Comparison of ENCODE assay signal across 8 mouse cellular contexts in genomic region chr7:70357516-70358019, GRCm38 (mm10). TPM values are rescaled to one million over a fixed set of nuclear protein-coding genes. Genes with fewer than 3 reads are reported as not detected.
DNase-seq lines count a peak whose midpoint lies in the region; ATAC-seq and TF ChIP-seq lines count a peak whose summit lies in the region.

No protein-coding gene starts in this region.

- no peak for ATAC-seq in embryonic facial prominence, embryonic 14.5 days (ENCODE audit: low read depth)
- no peak for ATAC-seq in intestine, embryonic 14.5 days (replicated peaks; ENCODE audit: low FRiP score, low TSS enrichment, low read depth)
- no peak for ATAC-seq in neural tube, embryonic 11.5 days (ENCODE audit: insufficient read depth, low FRiP score, low TSS enrichment)

- no peak for DNase-seq in lung, adult 2 months
- DNase-seq in lung, postnatal 36 days: no peak
- no peak for DNase-seq in embryonic facial prominence, embryonic 14.5 days (ENCODE audit: low spot score)
- DNase-seq in intestine, embryonic 14.5 days (ENCODE audit: low spot score): no peak
- DNase-seq in neural tube, embryonic 11.5 days (ENCODE audit: low spot score): peak; percentile 21
- DNase-seq in left cerebral cortex, postnatal 14 days (ENCODE audit: low spot score in 2 of 2): no peak
- no peak for DNase-seq in spleen, adult 18-20 months
- no peak for DNase-seq in kidney, adult 8-10 months

- peak overlapping the region; percentile 98 for H3K27ac ChIP-seq in embryonic facial prominence, embryonic 14.5 days (replicated peaks; ENCODE audit: low read depth, low read length)
- H3K27ac ChIP-seq in intestine, embryonic 14.5 days (ENCODE audit: low read depth): peak overlapping the region; percentile 99
- H3K27ac ChIP-seq in neural tube, embryonic 11.5 days (ENCODE audit: low read depth, low read length): peak overlapping the region; percentile 99

- intact Hi-C loops in left cerebral cortex, postnatal 14 days (cut with DNase I): loop anchor here (10.0 kb wide), 2 partner anchors 363 to 1027 kb away; no protein-coding TSS in a partner anchor

- no peaks in the 10 kb centered on the region for H3K9me3 ChIP-seq in embryonic facial prominence, embryonic 14.5 days (ENCODE audit: control insufficient read depth, low read length)
- H3K9me3 ChIP-seq in intestine, embryonic 14.5 days (ENCODE audit: control insufficient read depth, low read length): no peaks in the 10 kb centered on the region
- H3K9me3 ChIP-seq in neural tube, embryonic 11.5 days (ENCODE audit: control insufficient read depth, low read length): no peaks in the 10 kb centered on the region

- peaks cover 4% of the 10 kb centered on the region for H3K27me3 ChIP-seq in embryonic facial prominence, embryonic 14.5 days (replicated peaks; ENCODE audit: control insufficient read depth, insufficient read depth, low read length)
- no peaks in the 10 kb centered on the region; the same call in 1 of the 2 replicates for H3K27me3 ChIP-seq in intestine, embryonic 14.5 days (replicated peaks; ENCODE audit: control insufficient read depth, insufficient read depth, low read length)
- no peaks in the 10 kb centered on the region for H3K27me3 ChIP-seq in neural tube, embryonic 11.5 days (ENCODE audit: control insufficient read depth, insufficient read depth, low read length)

- peak overlapping the region; percentile 91 for H3K4me3 ChIP-seq in lung, adult 2 months (replicated peaks; ENCODE audit: extremely low read depth, low read depth, low read length)
- peak overlapping the region; percentile 61 for H3K4me3 ChIP-seq in embryonic facial prominence, embryonic 14.5 days (ENCODE audit: low read depth, low read length)
- H3K4me3 ChIP-seq in intestine, embryonic 14.5 days (ENCODE audit: low read depth, low read length): peak overlapping the region; percentile 72
- peak overlapping the region; percentile 96 for H3K4me3 ChIP-seq in neural tube, embryonic 11.5 days (ENCODE audit: low read depth, low read length)

- TF ChIP-seq POLR2A in lung, adult 2 months (IDR thresholded peaks at IDR 0.05; ENCODE audit: borderline replicate concordance, extremely low read depth, low read depth, low read length): no peak

- H3K4me2 ChIP-seq in embryonic facial prominence, embryonic 14.5 days (ENCODE audit: low read depth, low read length): peak overlapping the region; percentile 86
- H3K4me2 ChIP-seq in intestine, embryonic 14.5 days (ENCODE audit: low read length): peak overlapping the region; percentile 60
- H3K4me2 ChIP-seq in neural tube, embryonic 11.5 days (ENCODE audit: low read depth): peak overlapping the region; percentile 96

- peaks cover 2% of the 10 kb centered on the region; the same call in 1 of the 2 replicates for H3K4me1 ChIP-seq in lung, adult 2 months (ENCODE audit: control insufficient read depth, insufficient read depth, low read length)
- no peaks in the 10 kb centered on the region for H3K4me1 ChIP-seq in embryonic facial prominence, embryonic 14.5 days (ENCODE audit: control insufficient read depth, insufficient read depth, low read length)
- H3K4me1 ChIP-seq in intestine, embryonic 14.5 days (replicated peaks; ENCODE audit: control insufficient read depth, insufficient read depth, low read length): peaks cover 26% of the 10 kb centered on the region
- peaks cover 24% of the 10 kb centered on the region for H3K4me1 ChIP-seq in neural tube, embryonic 11.5 days (ENCODE audit: control insufficient read depth, insufficient read depth, low read length)

- H3K36me3 ChIP-seq in embryonic facial prominence, embryonic 14.5 days (ENCODE audit: control insufficient read depth, insufficient read depth, low read length): peaks cover 22% of the 10 kb centered on the region; the same call in 1 of the 2 replicates
- H3K36me3 ChIP-seq in intestine, embryonic 14.5 days (ENCODE audit: control insufficient read depth, insufficient read depth, low read length): peaks cover 37% of the 10 kb centered on the region
- H3K36me3 ChIP-seq in neural tube, embryonic 11.5 days (ENCODE audit: control insufficient read depth, insufficient read depth, low read length): peaks cover 9% of the 10 kb centered on the region

- WGBS in lung, adult 2 months: 44% methylated on average over 17 of the region's 17 CpGs
- 11% methylated on average over 17 of the region's 17 CpGs for WGBS in embryonic facial prominence, embryonic 14.5 days
- 7% methylated on average over 17 of the region's 17 CpGs for WGBS in intestine, embryonic 14.5 days
- 2% methylated on average over 17 of the region's 17 CpGs for WGBS in neural tube, embryonic 11.5 days

- no peak for TF ChIP-seq CTCF in lung, adult 2 months (IDR thresholded peaks at IDR 0.05; ENCODE audit: insufficient read depth, low read length)

- H3K9ac ChIP-seq in embryonic facial prominence, embryonic 14.5 days (ENCODE audit: low read depth, low read length): peak overlapping the region; percentile 82
- peak overlapping the region; percentile 99 for H3K9ac ChIP-seq in intestine, embryonic 14.5 days (ENCODE audit: low read length)
- H3K9ac ChIP-seq in neural tube, embryonic 11.5 days (ENCODE audit: low read length): peak overlapping the region; percentile 99

RNA-seq across cellular contexts. Expression of gene Nr2f2, which starts 9.0 kb away (rescaled TPM):
- 231 and 263 TPM in 2 replicates for polyA plus RNA-seq in lung, adult 2 months (2012; rRNA removed)
- 51.4 and 55.5 TPM in 2 replicates for polyA plus RNA-seq in embryonic facial prominence, embryonic 14.5 days (2014; fragmentation: Nextera tagmentation; extraction: Ambion mirVana)
- 53.7 and 56.9 TPM in 2 replicates for polyA plus RNA-seq in intestine, embryonic 14.5 days (2014; fragmentation: Nextera tagmentation; extraction: Ambion mirVana)
- 88.5 and 95.9 TPM in 2 replicates for polyA plus RNA-seq in neural tube, embryonic 11.5 days (2014; fragmentation: Nextera tagmentation; extraction: Ambion mirVana)
- 10 to 100 TPM; 36.7 to 46.6 TPM for total RNA-seq in left cerebral cortex, postnatal 14 days (2021)
